Mouse (Mus musculus) midbrain, embryonic 11.5 days (tissue): Measurements from ENCODE around the gene Frmd5. TPM values are rescaled to one million over a fixed set of nuclear protein-coding genes. Genes with fewer than 3 reads are reported as not detected.
A peak's percentile ranks its signal among the peaks of the same experiment; 100 is the strongest.

ENCODE experiments used
- ATAC-seq: fragments of 200-750 bp; cut with Nextera tagmentation; 2 replicates; pipeline ENCODE4 v1.8.0; 2017; ENCODE audit warnings: moderate TSS enrichment, moderate library complexity; ENCODE audit not compliant: low FRiP score
- DNase-seq: peaks from one replicate; pipeline ENCODE4 v3.0.0; 2015; ENCODE audit warnings: low spot score; ENCODE audit errors: missing footprints
- H3K27ac ChIP-seq: fragments of 300-500 bp; sonication (generic); 2 replicates; pipeline ENCODE4 v1.5.1; 2014; ENCODE audit warnings: low read depth, low read length
- H3K27me3 ChIP-seq: fragments of 300-500 bp; sonication (generic); 2 replicates; pipeline ENCODE4 v1.6.1; 2014; ENCODE audit warnings: mild to moderate bottlenecking, low read length, moderate library complexity, mixed read lengths; ENCODE audit not compliant: control insufficient read depth, insufficient read depth
- H3K36me3 ChIP-seq: fragments of 300-500 bp; sonication (generic); 2 replicates; pipeline ENCODE4 v1.6.1; 2014; ENCODE audit warnings: mild to moderate bottlenecking, low read length, moderate library complexity, mixed read lengths; ENCODE audit not compliant: control insufficient read depth, insufficient read depth
- H3K4me1 ChIP-seq: fragments of 300-500 bp; sonication (generic); 2 replicates; pipeline ENCODE4 v1.6.1; 2014; ENCODE audit warnings: low read length; ENCODE audit not compliant: control insufficient read depth, insufficient read depth
- H3K4me2 ChIP-seq: fragments of 300-500 bp; sonication (generic); 2 replicates; pipeline ENCODE4 v1.6.1; 2014; ENCODE audit warnings: mild to moderate bottlenecking, moderate library complexity
- H3K4me3 ChIP-seq: fragments of 300-500 bp; sonication (generic); 2 replicates; pipeline ENCODE4 v1.5.1; 2014; ENCODE audit warnings: low read depth, low read length
- H3K9ac ChIP-seq: fragments of 300-500 bp; sonication (generic); 2 replicates; pipeline ENCODE4 v1.6.1; 2014; ENCODE audit warnings: low read length
- H3K9me3 ChIP-seq: fragments of 300-500 bp; sonication (generic); 2 replicates; pipeline ENCODE4 v1.6.1; 2016; ENCODE audit warnings: low read length; ENCODE audit not compliant: control insufficient read depth
- WGBS: fragments of 180-500 bp; shearing (Covaris S2); extraction: QIAGEN DNeasy Blood & Tissue Kit; methylation state at CpG from one replicate; pipeline ENCODE4 v1.1.7; 2014; 5-methylcytosine and 5-hydroxymethylcytosine counted together
- polyA plus RNA-seq: library from polyadenylated mRNA; unstranded; fragments of >200 nt; fragmentation: Nextera tagmentation; extraction: Ambion mirVana; gene quantifications from 2 replicates; pipeline ENCODE4 v1.2.1, GENCODE M21; 2014

Frmd5 gene
- polyA plus RNA-seq, 1 experiment from 2014 or later, result 12.7 TPM

GRCm38 (mm10) chr2:121674211-121674610, 132.7 kb downstream of the Frmd5 start:
- H3K4me3 ChIP-seq, result no peak overlapping the region
- DNase-seq (no peak), ATAC-seq (no peak)
- H3K27ac ChIP-seq, result no peak overlapping the region
- 78% methylated on average over 8 of the region's 8 CpGs for WGBS
- H3K9me3 ChIP-seq, result no peaks in the 10 kb centered on the region
- H3K4me2 ChIP-seq, result no peak overlapping the region
- H3K27me3 ChIP-seq, result no peaks in the 10 kb centered on the region
- H3K9ac ChIP-seq, result no peak overlapping the region
- no peaks in the 10 kb centered on the region for H3K36me3 ChIP-seq
- no peaks in the 10 kb centered on the region for H3K4me1 ChIP-seq

GRCm38 (mm10) chr2:121669846-121670245, 137.0 kb downstream of the Frmd5 start:
- no peaks in the 10 kb centered on the region for H3K4me1 ChIP-seq
- DNase-seq, result no peak
- no peaks in the 10 kb centered on the region for H3K9me3 ChIP-seq
- no peak overlapping the region for H3K4me2 ChIP-seq
- no peak overlapping the region for H3K4me3 ChIP-seq
- 88% methylated on average over 6 of the region's 6 CpGs for WGBS
- ATAC-seq, result no peak
- no peaks in the 10 kb centered on the region for H3K36me3 ChIP-seq
- no peaks in the 10 kb centered on the region for H3K27me3 ChIP-seq
- no peak overlapping the region for H3K27ac ChIP-seq
- no peak overlapping the region for H3K9ac ChIP-seq

- Histone ChIP-seq H3K27ac (no peak overlapping the region), H3K9me3 (no peaks in the 10 kb centered on the region), H3K4me3 (no peak overlapping the region), H3K36me3 (no peaks in the 10 kb centered on the region), H3K9ac (no peak overlapping the region), H3K27me3 (no peaks in the 10 kb centered on the region), H3K4me2 (no peak overlapping the region), H3K4me1 (no peaks in the 10 kb centered on the region)
- ATAC-seq (no peak), DNase-seq (no peak)
- WGBS, result 92% methylated on average over 4 of the region's 4 CpGs
Measured at GRCm38 (mm10) chr2:121668256-121668655, 138.6 kb downstream of the Frmd5 start.

GRCm38 (mm10) chr2:121661160-121661502, 145.8 kb downstream of the Frmd5 start:
- 80% methylated on average over 4 of the region's 4 CpGs for WGBS
- Histone ChIP-seq H3K9me3 (no peaks in the 10 kb centered on the region), H3K27ac (no peak overlapping the region), H3K27me3 (no peaks in the 10 kb centered on the region), H3K9ac (no peak overlapping the region), H3K4me3 (no peak overlapping the region), H3K4me1 (no peaks in the 10 kb centered on the region), H3K36me3 (no peaks in the 10 kb centered on the region), H3K4me2 (no peak overlapping the region)
- ATAC-seq (no peak), DNase-seq (no peak)

- no peaks in the 10 kb centered on the region for H3K9me3 ChIP-seq
- no peaks in the 10 kb centered on the region for H3K36me3 ChIP-seq
- ATAC-seq (no peak), DNase-seq (no peak)
- no peaks in the 10 kb centered on the region for H3K4me1 ChIP-seq
- no peak overlapping the region for H3K4me3 ChIP-seq
- H3K9ac ChIP-seq, result no peak overlapping the region
- H3K4me2 ChIP-seq, result no peak overlapping the region
- 76% methylated on average over 6 of the region's 6 CpGs for WGBS
- no peaks in the 10 kb centered on the region for H3K27me3 ChIP-seq
- no peak overlapping the region for H3K27ac ChIP-seq
Measured at GRCm38 (mm10) chr2:121660461-121661159, 146.3 kb downstream of the Frmd5 start.

GRCm38 (mm10) chr2:121659350-121659749, 147.5 kb downstream of the Frmd5 start:
- Histone ChIP-seq H3K9me3 (no peaks in the 10 kb centered on the region), H3K27ac (no peak overlapping the region), H3K27me3 (no peaks in the 10 kb centered on the region), H3K9ac (no peak overlapping the region), H3K4me3 (no peak overlapping the region), H3K36me3 (no peaks in the 10 kb centered on the region), H3K4me1 (no peaks in the 10 kb centered on the region), H3K4me2 (no peak overlapping the region)
- DNase-seq, result peak; percentile 69
- ATAC-seq, result no peak
- 78% methylated on average over 4 of the region's 4 CpGs for WGBS

GRCm38 (mm10) chr2:121658123-121658767, 148.6 kb downstream of the Frmd5 start:
- H3K9me3 ChIP-seq, result no peaks in the 10 kb centered on the region
- DNase-seq (no peak), ATAC-seq (no peak)
- H3K36me3 ChIP-seq, result no peaks in the 10 kb centered on the region
- no peak overlapping the region for H3K4me3 ChIP-seq
- WGBS, result 83% methylated on average over 5 of the region's 5 CpGs
- no peaks in the 10 kb centered on the region for H3K27me3 ChIP-seq
- no peak overlapping the region for H3K9ac ChIP-seq
- H3K4me1 ChIP-seq, result no peaks in the 10 kb centered on the region
- no peak overlapping the region for H3K27ac ChIP-seq
- H3K4me2 ChIP-seq, result no peak overlapping the region

- Histone ChIP-seq H3K27me3 (no peaks in the 10 kb centered on the region), H3K4me2 (no peak overlapping the region), H3K4me3 (no peak overlapping the region), H3K9me3 (no peaks in the 10 kb centered on the region), H3K4me1 (no peaks in the 10 kb centered on the region), H3K36me3 (no peaks in the 10 kb centered on the region), H3K9ac (no peak overlapping the region), H3K27ac (no peak overlapping the region)
- DNase-seq (no peak), ATAC-seq (no peak)
- 94% methylated on average over 6 of the region's 6 CpGs for WGBS
Measured at GRCm38 (mm10) chr2:121655966-121656365, 150.9 kb downstream of the Frmd5 start.

GRCm38 (mm10) chr2:121655106-121655505, 151.8 kb downstream of the Frmd5 start:
- DNase-seq (no peak), ATAC-seq (no peak)
- Histone ChIP-seq H3K4me1 (no peaks in the 10 kb centered on the region), H3K36me3 (no peaks in the 10 kb centered on the region; the same call in 1 of the 2 replicates), H3K27ac (no peak overlapping the region), H3K9ac (no peak overlapping the region), H3K4me2 (no peak overlapping the region), H3K9me3 (no peaks in the 10 kb centered on the region), H3K27me3 (no peaks in the 10 kb centered on the region), H3K4me3 (no peak overlapping the region)
- WGBS, result 87% methylated on average over 8 of the region's 8 CpGs
